Mouse (Mus musculus) C2C12 (cell line): ENCODE results near the gene Gab1. TPM values are rescaled to one million over a fixed set of nuclear protein-coding genes. Genes with fewer than 3 reads are reported as not detected.

Source experiments
- H3K27me3 ChIP-seq: one replicate; pipeline ENCODE4 v1.6.1; 2011; ENCODE audit not compliant: control insufficient read depth, insufficient read depth, insufficient read length
- H3K36me3 ChIP-seq: one replicate; pipeline ENCODE4 v1.6.1; 2011; ENCODE audit not compliant: control insufficient read depth, insufficient read depth
- H3K4me3 ChIP-seq: one replicate; pipeline ENCODE4 v1.5.1; 2011; ENCODE audit warnings: mild to moderate bottlenecking, control low read depth; ENCODE audit not compliant: poor library complexity, insufficient read depth, severe bottlenecking
- H3K79me2 ChIP-seq: one replicate; pipeline ENCODE4 v1.6.1; 2011; ENCODE audit not compliant: control insufficient read depth, insufficient read depth
- H3K79me3 ChIP-seq: one replicate; pipeline ENCODE4 v1.6.1; 2011; ENCODE audit warnings: low read depth, control low read depth
- H3ac ChIP-seq: one replicate; pipeline ENCODE3; 2011; ENCODE audit warnings: low read depth; ENCODE audit not compliant: control insufficient read depth, insufficient read length
- CEBPB ChIP-seq: IDR thresholded peaks from one replicate; pipeline ENCODE4 v1.6.1; 2011; ENCODE audit warnings: low read depth, mild to moderate bottlenecking, control low read depth, moderate library complexity
- CTCF ChIP-seq: IDR thresholded peaks from one replicate; pipeline ENCODE4 v1.5.1; 2011; ENCODE audit not compliant: control insufficient read depth, insufficient read depth, insufficient read length
- FOSL1 ChIP-seq: IDR thresholded peaks from one replicate; pipeline ENCODE4 v1.8.0; 2011; ENCODE audit warnings: mild to moderate bottlenecking, low read length; ENCODE audit not compliant: poor library complexity, insufficient read depth, severe bottlenecking
- MAX ChIP-seq: IDR thresholded peaks from one replicate; pipeline ENCODE4 v1.6.1; 2011; ENCODE audit warnings: mild to moderate bottlenecking, control low read depth
- MYOD1 ChIP-seq: IDR thresholded peaks from one replicate; pipeline ENCODE4 v1.6.1; 2011; ENCODE audit warnings: low read depth; ENCODE audit not compliant: control insufficient read depth, insufficient read length
- MYOG ChIP-seq: IDR thresholded peaks from one replicate; pipeline ENCODE4 v1.6.1; 2011; ENCODE audit not compliant: control insufficient read depth, insufficient read length; ENCODE audit errors: extremely low read depth
- USF1 ChIP-seq: IDR thresholded peaks from one replicate; pipeline ENCODE4 v1.6.1; 2011; ENCODE audit warnings: low read depth, mild to moderate bottlenecking, control low read depth, moderate library complexity
- polyA plus RNA-seq: library from polyadenylated mRNA; unstranded; fragments of >200 nt; fragmentation: generic; extraction: Trizol; gene quantifications from one replicate; pipeline ENCODE4 v1.2.1, GENCODE M21; 2012; ENCODE audit warnings: missing spikeins

The Gab1 gene
- polyA plus RNA-seq, 1 experiment, result 2.0 TPM

DNA sequence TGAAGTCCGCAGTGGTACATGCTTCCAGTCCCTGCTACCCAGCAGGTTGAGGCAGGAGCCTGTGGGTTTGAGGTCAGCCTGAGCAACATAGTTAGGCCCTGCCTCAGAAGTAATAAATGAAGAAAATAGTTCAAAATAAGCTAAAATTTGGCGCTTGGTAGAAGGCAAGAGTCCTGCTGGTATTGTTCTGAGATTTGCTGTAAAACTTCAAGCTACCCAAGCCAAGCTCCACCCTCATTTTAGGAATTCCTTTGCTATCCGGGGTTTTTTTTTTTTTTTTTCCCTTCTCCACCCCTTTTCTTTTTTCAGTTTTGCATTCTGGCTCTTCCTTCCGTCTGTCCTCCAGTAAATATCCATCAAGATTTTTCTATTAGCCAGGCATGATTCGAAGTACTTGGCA is 15.7 kb upstream of the Gab1 start:
- Histone ChIP-seq H3K27me3 (no peaks in the 10 kb centered on the region), H3K79me2 (no peaks in the 10 kb centered on the region), H3K4me3 (no peak overlapping the region), H3ac (no peak overlapping the region), H3K36me3 (no peaks in the 10 kb centered on the region), H3K79me3 (no peaks in the 10 kb centered on the region)
- TF ChIP-seq USF1 (no peak), FOSL1 (no peak)

DNA sequence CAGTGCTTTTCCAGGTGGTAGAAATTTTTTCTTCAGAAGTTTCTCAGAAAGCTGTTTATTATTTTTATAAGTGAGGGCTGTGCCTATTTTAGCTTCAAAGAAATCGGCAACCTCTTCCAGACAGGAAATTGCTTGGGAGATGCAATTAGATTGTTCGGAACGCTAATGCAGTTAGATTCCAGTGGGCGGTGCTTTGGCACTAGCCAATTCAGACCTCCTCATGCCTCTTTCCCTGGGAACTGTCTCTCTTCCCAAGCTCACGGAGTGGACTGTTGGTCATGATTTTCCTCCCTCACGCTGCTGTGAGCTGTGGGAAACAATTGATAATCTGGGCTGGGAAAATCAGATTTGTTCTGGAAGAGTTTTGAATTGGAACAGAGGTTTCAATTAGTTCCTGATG is 15.1 kb upstream of the Gab1 start:
- H3K79me3 ChIP-seq, result no peaks in the 10 kb centered on the region
- no peak overlapping the region for H3K4me3 ChIP-seq
- H3K36me3 ChIP-seq, result no peaks in the 10 kb centered on the region
- no peaks in the 10 kb centered on the region for H3K79me2 ChIP-seq
- no peak for TF ChIP-seq FOSL1
- TF ChIP-seq MYOD1, result no peak
- no peak for TF ChIP-seq MYOG
- H3ac ChIP-seq, result no peak overlapping the region
- H3K27me3 ChIP-seq, result no peaks in the 10 kb centered on the region

DNA sequence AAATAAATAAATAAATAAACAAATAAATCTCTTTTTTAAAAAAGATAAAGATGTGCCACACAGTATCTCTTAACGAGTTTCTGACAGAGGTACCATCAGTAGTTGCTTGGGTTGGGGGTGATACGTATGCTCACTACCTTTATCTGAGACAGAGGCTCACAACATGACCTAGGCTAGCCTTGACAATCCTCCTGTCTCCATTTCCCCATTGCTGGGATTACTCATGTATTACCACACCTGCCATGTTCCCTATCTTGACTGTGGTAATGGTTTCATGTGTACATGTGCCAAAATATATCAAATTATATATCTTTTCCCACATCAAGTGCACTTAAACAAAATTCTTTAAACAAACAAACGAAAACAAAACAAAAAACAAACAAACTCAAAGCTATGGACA is 14.2 kb upstream of the Gab1 start:
- no peaks in the 10 kb centered on the region for H3K79me2 ChIP-seq
- TF ChIP-seq CTCF (no peak), MAX (no peak), FOSL1 (no peak), MYOG (no peak), USF1 (no peak), MYOD1 (no peak), CEBPB (no peak)
- no peak overlapping the region for H3ac ChIP-seq
- H3K36me3 ChIP-seq, result no peaks in the 10 kb centered on the region
- no peak overlapping the region for H3K4me3 ChIP-seq
- H3K79me3 ChIP-seq, result no peaks in the 10 kb centered on the region
- H3K27me3 ChIP-seq, result no peaks in the 10 kb centered on the region

DNA sequence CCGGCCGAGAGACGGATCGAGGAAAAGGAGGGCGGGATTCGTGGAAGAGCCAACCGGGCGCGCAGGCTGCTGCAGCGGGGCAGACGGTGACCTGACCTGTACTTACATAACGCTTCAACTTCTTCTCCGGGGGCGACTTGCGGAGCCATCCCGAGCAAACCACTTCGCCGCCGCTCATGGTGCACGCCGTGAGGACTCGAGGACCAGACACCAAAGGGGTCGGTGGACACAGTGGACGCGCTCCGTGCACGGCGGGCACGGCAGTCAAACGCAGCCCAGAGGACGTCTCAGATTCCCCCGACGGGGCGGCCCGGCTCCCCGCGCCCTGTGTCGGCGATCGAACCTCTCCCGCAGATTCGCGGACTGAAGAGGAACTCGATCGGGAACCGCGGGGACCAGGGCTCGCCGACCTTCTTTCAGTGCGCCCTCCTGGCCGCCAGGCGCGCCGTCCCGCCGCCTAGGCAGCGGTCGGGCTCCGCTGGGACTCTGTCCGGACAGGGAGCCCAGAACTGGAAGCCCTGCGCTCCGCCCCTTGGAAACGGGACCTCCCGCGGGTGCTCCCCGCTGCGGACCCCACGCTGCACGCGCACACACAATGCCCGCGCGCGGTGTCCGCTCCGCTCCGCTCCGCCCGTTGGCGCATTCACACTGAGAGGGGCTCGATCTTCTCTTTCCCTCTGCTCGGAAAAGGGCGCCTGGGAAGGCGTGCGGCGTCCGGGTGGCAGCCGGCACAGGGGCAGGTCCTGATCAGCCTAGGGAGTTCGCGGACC is 708 bp downstream of the Gab1 start:
- no peaks in the 10 kb centered on the region for H3K79me2 ChIP-seq
- peak overlapping the region; percentile 92 for H3ac ChIP-seq
- H3K27me3 ChIP-seq, result no peaks in the 10 kb centered on the region
- peaks cover 4% of the 10 kb centered on the region for H3K79me3 ChIP-seq
- H3K36me3 ChIP-seq, result no peaks in the 10 kb centered on the region
- peak overlapping the region; percentile 48 for H3K4me3 ChIP-seq
- TF ChIP-seq MYOG (no peak), MYOD1 (no peak), MAX (no peak), CTCF (no peak), USF1 (no peak), FOSL1 (no peak), CEBPB (no peak)

DNA sequence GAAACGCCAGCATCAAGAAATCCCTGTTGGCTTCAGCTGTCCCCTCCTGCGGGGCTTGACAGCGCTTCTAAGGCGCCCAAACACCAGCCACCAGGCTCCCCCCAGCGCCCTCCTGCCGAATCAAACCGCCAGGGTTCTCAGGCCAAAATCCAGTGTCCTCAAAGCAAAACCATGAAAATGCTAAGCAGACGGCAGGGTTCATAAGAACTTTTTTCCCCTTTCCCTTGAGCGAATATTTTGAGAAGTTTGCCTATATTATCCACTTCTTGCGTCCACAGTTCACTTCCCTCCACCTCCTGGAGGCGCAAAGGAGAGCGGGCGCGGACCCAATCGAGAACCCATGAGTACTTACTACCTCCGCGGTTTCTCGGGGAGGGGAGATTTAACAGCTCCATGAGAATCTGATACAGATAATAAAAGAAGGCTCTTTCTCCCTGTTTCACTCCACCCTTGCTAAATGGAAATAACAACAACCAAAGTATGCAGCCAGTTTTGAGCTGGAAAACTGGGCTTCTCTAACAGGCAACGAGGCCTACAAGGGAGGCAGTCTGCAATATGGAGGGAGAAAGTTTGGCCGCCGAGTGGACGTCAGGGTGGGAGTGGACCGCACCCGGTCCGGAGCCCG is 1.4 kb downstream of the Gab1 start:
- TF ChIP-seq CEBPB, result no peak
- no peak for TF ChIP-seq CTCF
- TF ChIP-seq FOSL1, result no peak
- no peak for TF ChIP-seq USF1
- TF ChIP-seq MYOD1, result no peak
- no peak for TF ChIP-seq MAX
- no peak for TF ChIP-seq MYOG
- H3K4me3 ChIP-seq, result peak overlapping the region; percentile 48

DNA sequence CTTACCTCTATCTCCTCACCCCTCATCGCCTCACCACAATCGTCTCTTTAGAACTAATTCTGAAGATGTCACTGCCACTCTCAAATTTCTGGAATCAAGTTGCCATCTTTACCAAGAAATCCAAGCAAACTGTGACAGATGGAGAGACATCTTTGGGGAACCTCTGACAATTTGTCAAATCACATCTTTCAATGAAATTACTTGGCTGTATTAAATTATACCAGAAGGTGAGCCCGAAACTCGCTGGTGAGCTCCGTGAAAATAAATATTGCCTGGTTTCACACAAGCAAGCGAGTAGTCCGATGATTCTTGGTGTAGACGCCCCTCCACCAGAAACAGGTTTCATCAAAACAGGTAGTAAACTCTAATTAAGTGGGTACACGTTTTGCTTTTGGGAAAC is 2.2 kb downstream of the Gab1 start:
- Histone ChIP-seq H3K79me3 (peaks cover 4% of the 10 kb centered on the region), H3K4me3 (no peak overlapping the region), H3K79me2 (no peaks in the 10 kb centered on the region), H3ac (no peak overlapping the region), H3K36me3 (no peaks in the 10 kb centered on the region), H3K27me3 (no peaks in the 10 kb centered on the region)
- TF ChIP-seq USF1, result no peak
- TF ChIP-seq CEBPB, result no peak
- no peak for TF ChIP-seq FOSL1
- TF ChIP-seq MYOD1, result no peak
- TF ChIP-seq MAX, result no peak
- no peak for TF ChIP-seq MYOG

More for the DNA sequence above, 1.4 kb downstream of the Gab1 start:
- Histone ChIP-seq H3K79me2 (no peaks in the 10 kb centered on the region), H3ac (peak overlapping the region; percentile 92), H3K27me3 (no peaks in the 10 kb centered on the region), H3K79me3 (peaks cover 4% of the 10 kb centered on the region), H3K36me3 (no peaks in the 10 kb centered on the region)
